Mouse (Mus musculus): ENCODE results near the gene Spred1. TPM values are rescaled to one million over a fixed set of nuclear protein-coding genes. Genes with fewer than 3 reads are reported as not detected.
"Not testable (repeated sequence)": the region's sequence is repeated elsewhere in the genome, so short reads cannot be mapped to it uniquely, and the experiment has no call there.

Gene Spred1
- polyA plus RNA-seq, 1 experiment from 2014 or later: 7.4 TPM

DNA sequence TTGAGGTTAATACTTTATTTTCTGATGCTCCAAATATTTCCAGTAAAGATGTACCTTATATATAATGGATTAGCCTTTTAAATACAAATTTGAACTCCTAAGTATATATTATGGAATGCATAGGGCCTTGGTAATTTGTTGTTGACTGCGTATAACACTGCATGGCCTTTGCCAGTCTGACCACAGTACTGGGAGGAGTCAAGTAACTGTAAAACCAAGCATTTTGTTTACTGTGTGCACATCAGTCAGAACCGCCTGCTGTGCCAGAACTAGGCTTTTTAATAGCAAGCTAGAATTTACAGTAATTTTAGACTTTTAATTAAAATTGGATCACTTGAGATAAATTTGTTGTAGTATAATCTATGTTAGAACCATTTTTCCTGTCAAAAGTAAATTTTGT is 3.7 kb downstream of the Spred1 start:
- no peak for ATAC-seq
- H3K36me3 ChIP-seq (ENCODE audit: control insufficient read depth, insufficient read depth, low read length): no peaks in the 10 kb centered on the region
- H3K4me3 ChIP-seq (ENCODE audit: low read length): no peak overlapping the region
- no peaks in the 10 kb centered on the region for H3K9me3 ChIP-seq (ENCODE audit: control insufficient read depth, low read length)
- WGBS: 66% methylated on average over 2 of the region's 2 CpGs
- peak overlapping the region; percentile 35; the same call in 1 of the 2 replicates for H3K4me2 ChIP-seq (ENCODE audit: low read length)
- H3K27me3 ChIP-seq (replicated peaks; ENCODE audit: control insufficient read depth, insufficient read depth, low read length): no peaks in the 10 kb centered on the region
- H3K4me1 ChIP-seq (ENCODE audit: control insufficient read depth, insufficient read depth, low read depth, low read length): peaks cover 11% of the 10 kb centered on the region
- H3K27ac ChIP-seq (ENCODE audit: low read depth, low read length): no peak overlapping the region
- H3K9ac ChIP-seq (ENCODE audit: low read depth, low read length): no peak overlapping the region

DNA sequence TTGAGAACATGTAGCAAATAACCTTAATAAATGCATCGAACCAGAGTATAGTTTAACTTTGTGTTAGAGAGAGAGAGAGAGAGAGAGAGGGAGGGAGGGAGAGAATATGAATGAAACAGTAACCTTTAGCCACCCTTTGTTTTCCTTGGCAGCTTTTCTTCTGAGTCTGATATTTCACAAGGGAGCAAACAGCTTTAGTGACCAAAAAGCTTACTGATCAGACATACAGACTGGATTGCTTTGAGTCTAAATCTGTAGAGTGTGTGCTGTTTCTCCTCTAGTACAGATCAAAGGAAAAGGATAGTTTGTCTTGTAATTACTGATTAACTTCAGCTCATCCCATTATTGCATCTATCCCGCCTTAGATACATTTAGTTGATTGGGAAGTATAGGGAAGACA is 8.0 kb downstream of the Spred1 start:
- 79% methylated on average over 2 of the region's 2 CpGs for WGBS
- no peak overlapping the region for H3K4me3 ChIP-seq (ENCODE audit: low read length)
- H3K9me3 ChIP-seq (ENCODE audit: control insufficient read depth, low read length): no peaks in the 10 kb centered on the region
- no peak for ATAC-seq
- H3K4me1 ChIP-seq (ENCODE audit: control insufficient read depth, insufficient read depth, low read depth, low read length): peaks cover 8% of the 10 kb centered on the region
- no peak overlapping the region for H3K9ac ChIP-seq (ENCODE audit: low read depth, low read length)
- no peaks in the 10 kb centered on the region for H3K36me3 ChIP-seq (ENCODE audit: control insufficient read depth, insufficient read depth, low read length)
- H3K27ac ChIP-seq (ENCODE audit: low read depth, low read length): no peak overlapping the region
- H3K27me3 ChIP-seq (replicated peaks; ENCODE audit: control insufficient read depth, insufficient read depth, low read length): no peaks in the 10 kb centered on the region
- H3K4me2 ChIP-seq (ENCODE audit: low read length): no peak overlapping the region

DNA sequence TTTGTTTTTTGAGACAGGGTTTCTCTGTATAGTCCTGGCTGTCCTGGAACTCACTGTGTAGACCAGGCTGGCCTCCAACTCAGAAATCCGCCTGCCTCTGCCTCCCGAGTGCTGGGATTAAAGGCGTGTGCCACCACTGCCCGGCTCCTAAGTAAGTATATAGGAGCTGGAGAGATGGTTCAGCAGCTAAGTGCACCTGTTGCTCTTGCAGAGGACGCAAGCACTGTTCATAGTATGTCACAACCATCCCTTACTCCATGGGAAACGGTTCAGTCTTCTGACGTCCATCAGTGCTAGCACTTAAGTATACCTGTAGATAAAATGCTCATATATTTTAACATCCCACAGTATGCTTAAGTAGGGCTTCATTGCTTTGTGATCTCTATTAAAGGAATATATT is 9.9 kb downstream of the Spred1 start:
- not testable (repeated sequence) for H3K9ac ChIP-seq (ENCODE audit: low read depth, low read length); H3K9me3 ChIP-seq (ENCODE audit: control insufficient read depth, low read length); H3K27ac ChIP-seq (ENCODE audit: low read depth, low read length); H3K4me3 ChIP-seq (ENCODE audit: low read length); H3K4me1 ChIP-seq (ENCODE audit: control insufficient read depth, insufficient read depth, low read depth, low read length); H3K27me3 ChIP-seq (replicated peaks; ENCODE audit: control insufficient read depth, insufficient read depth, low read length); H3K4me2 ChIP-seq (ENCODE audit: low read length); H3K36me3 ChIP-seq (ENCODE audit: control insufficient read depth, insufficient read depth, low read length)
- 94% methylated on average over 7 of the region's 7 CpGs for WGBS
- ATAC-seq: peak; percentile 67

DNA sequence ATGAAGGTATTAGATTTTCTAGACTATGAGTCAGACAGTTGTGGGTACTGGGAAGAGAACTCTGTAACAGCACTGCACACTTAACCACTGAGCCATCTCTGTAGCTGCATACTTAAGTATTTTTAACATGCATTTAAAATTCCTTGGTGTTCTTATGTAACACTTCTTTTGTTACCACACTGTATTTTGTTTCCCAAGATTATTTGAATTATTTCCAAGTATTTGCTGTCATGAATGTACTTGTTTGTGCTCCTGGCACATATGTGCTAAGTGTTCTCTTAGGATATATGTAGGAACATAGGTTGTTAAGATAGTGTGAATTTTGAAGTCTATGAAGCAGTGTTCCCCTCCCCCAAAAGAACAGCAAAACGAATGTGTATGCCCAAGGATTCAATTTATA is 10.7 kb downstream of the Spred1 start:
- Histone ChIP-seq H3K27me3 (replicated peaks; ENCODE audit: control insufficient read depth, insufficient read depth, low read length) (no peaks in the 10 kb centered on the region), H3K9ac (ENCODE audit: low read depth, low read length) (no peak overlapping the region), H3K36me3 (ENCODE audit: control insufficient read depth, insufficient read depth, low read length) (no peaks in the 10 kb centered on the region), H3K27ac (ENCODE audit: low read depth, low read length) (no peak overlapping the region), H3K4me2 (ENCODE audit: low read length) (no peak overlapping the region), H3K4me3 (ENCODE audit: low read length) (no peak overlapping the region), H3K4me1 (ENCODE audit: control insufficient read depth, insufficient read depth, low read depth, low read length) (no peaks in the 10 kb centered on the region; the same call in none of the 2 replicates), H3K9me3 (ENCODE audit: control insufficient read depth, low read length) (no peaks in the 10 kb centered on the region)
- ATAC-seq: no peak
- 67% methylated on average over 1 of the region's 1 CpGs for WGBS

DNA sequence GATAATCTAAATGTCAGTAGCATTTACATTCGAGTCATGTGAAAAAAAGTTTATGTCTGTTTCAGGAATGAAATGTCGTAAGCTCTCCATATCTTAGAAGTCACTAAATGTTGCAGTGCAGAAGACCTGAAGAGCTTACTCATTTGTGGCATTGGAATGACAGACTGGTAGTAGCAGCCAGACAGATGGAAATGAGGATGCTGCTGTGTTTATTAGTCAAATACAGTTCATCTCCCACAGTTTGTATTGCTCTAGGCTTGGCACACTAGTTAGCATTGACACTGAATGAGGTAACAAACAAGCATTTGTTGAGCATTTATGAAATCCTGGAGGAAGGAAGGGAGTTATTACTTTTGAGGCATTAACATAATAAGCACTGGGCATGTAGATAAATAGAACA is 12.4 kb downstream of the Spred1 start:
- Histone ChIP-seq H3K36me3 (ENCODE audit: control insufficient read depth, insufficient read depth, low read length) (no peaks in the 10 kb centered on the region), H3K4me2 (ENCODE audit: low read length) (no peak overlapping the region), H3K9ac (ENCODE audit: low read depth, low read length) (no peak overlapping the region), H3K27me3 (replicated peaks; ENCODE audit: control insufficient read depth, insufficient read depth, low read length) (no peaks in the 10 kb centered on the region), H3K27ac (ENCODE audit: low read depth, low read length) (no peak overlapping the region), H3K4me3 (ENCODE audit: low read length) (no peak overlapping the region), H3K9me3 (ENCODE audit: control insufficient read depth, low read length) (no peaks in the 10 kb centered on the region), H3K4me1 (ENCODE audit: control insufficient read depth, insufficient read depth, low read depth, low read length) (no peaks in the 10 kb centered on the region; the same call in 1 of the 2 replicates)
- ATAC-seq: no peak
- 87% methylated on average over 2 of the region's 2 CpGs for WGBS

DNA sequence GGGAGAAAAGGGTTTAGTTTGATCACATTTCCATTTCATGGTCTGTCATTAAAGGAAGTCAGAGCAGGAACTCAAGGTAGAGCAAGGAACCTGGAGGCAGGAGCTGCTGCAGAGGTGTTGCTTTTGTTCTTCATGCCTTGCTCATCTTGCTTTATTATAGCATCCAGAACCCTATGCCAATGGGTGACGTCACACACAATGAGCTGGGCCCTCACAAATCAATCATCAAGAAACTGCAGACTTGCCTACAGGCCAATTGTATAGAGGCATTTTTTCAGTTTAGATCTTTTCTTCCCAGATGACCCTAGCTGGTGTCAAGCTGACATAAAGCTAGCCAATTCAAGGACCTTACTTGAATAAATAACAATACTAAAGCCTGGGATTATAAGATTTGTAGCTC is 16.6 kb downstream of the Spred1 start:
- no peak overlapping the region for H3K4me2 ChIP-seq (ENCODE audit: low read length)
- ATAC-seq: no peak
- no peaks in the 10 kb centered on the region for H3K27me3 ChIP-seq (replicated peaks; ENCODE audit: control insufficient read depth, insufficient read depth, low read length)
- H3K27ac ChIP-seq (ENCODE audit: low read depth, low read length): no peak overlapping the region
- no peak overlapping the region for H3K9ac ChIP-seq (ENCODE audit: low read depth, low read length)
- H3K36me3 ChIP-seq (ENCODE audit: control insufficient read depth, insufficient read depth, low read length): no peaks in the 10 kb centered on the region
- H3K9me3 ChIP-seq (ENCODE audit: control insufficient read depth, low read length): no peaks in the 10 kb centered on the region
- no peak overlapping the region for H3K4me3 ChIP-seq (ENCODE audit: low read length)
- 18% methylated on average over 1 of the region's 1 CpGs for WGBS
- H3K4me1 ChIP-seq (ENCODE audit: control insufficient read depth, insufficient read depth, low read depth, low read length): no peaks in the 10 kb centered on the region

DNA sequence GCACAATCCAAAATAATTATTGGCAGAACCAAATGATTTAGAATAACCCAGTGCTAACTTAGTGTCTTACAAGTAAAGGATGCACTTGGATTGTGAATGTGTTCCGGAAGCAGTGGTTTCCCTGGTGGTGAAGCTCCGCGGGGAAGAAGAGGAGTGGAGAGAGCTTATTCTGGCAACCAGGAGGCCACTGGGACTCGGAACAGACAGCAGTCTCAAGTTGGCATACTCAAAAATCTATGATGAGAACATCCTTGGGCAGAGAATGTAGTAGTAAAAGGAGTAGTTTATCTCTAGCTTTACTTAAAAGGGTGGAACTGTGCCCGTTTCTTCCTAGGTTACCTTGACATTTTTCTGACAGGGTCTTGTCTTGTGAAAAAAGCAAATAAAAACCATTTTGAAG is 17.8 kb downstream of the Spred1 start:
- Histone ChIP-seq H3K27me3 (replicated peaks; ENCODE audit: control insufficient read depth, insufficient read depth, low read length) (no peaks in the 10 kb centered on the region), H3K9ac (ENCODE audit: low read depth, low read length) (no peak overlapping the region), H3K27ac (ENCODE audit: low read depth, low read length) (no peak overlapping the region), H3K9me3 (ENCODE audit: control insufficient read depth, low read length) (no peaks in the 10 kb centered on the region), H3K4me2 (ENCODE audit: low read length) (no peak overlapping the region), H3K4me1 (ENCODE audit: control insufficient read depth, insufficient read depth, low read depth, low read length) (no peaks in the 10 kb centered on the region), H3K4me3 (ENCODE audit: low read length) (no peak overlapping the region), H3K36me3 (ENCODE audit: control insufficient read depth, insufficient read depth, low read length) (no peaks in the 10 kb centered on the region)
- 78% methylated on average over 5 of the region's 5 CpGs for WGBS
- ATAC-seq: no peak

DNA sequence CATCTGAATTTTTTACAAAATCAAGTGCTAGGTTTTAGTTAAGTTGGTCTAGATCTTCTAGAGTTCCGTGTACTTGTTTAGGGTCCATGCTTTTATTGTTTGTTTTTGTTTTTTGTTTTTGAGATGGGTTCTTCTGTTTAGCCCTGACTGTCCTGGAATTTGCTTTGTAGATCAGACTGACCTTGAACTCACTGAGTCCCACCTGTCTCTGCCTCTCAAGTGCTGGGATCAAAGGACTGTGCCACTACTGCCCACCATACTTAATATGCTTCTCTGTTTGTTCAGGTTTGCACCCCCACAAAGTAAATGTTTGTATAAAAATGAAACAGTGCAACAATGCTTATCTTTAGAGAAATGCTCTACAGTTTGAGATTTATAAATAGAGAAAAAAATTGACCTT is 18.8 kb downstream of the Spred1 start:
- no peaks in the 10 kb centered on the region for H3K4me1 ChIP-seq (ENCODE audit: control insufficient read depth, insufficient read depth, low read depth, low read length)
- H3K27me3 ChIP-seq (replicated peaks; ENCODE audit: control insufficient read depth, insufficient read depth, low read length): no peaks in the 10 kb centered on the region
- no peak overlapping the region for H3K9ac ChIP-seq (ENCODE audit: low read depth, low read length)
- no peak for ATAC-seq
- H3K27ac ChIP-seq (ENCODE audit: low read depth, low read length): no peak overlapping the region
- no peak overlapping the region for H3K4me3 ChIP-seq (ENCODE audit: low read length)
- no peak overlapping the region for H3K4me2 ChIP-seq (ENCODE audit: low read length)
- H3K36me3 ChIP-seq (ENCODE audit: control insufficient read depth, insufficient read depth, low read length): no peaks in the 10 kb centered on the region
- no peaks in the 10 kb centered on the region for H3K9me3 ChIP-seq (ENCODE audit: control insufficient read depth, low read length)
- WGBS: 94% methylated on average over 1 of the region's 1 CpGs

DNA sequence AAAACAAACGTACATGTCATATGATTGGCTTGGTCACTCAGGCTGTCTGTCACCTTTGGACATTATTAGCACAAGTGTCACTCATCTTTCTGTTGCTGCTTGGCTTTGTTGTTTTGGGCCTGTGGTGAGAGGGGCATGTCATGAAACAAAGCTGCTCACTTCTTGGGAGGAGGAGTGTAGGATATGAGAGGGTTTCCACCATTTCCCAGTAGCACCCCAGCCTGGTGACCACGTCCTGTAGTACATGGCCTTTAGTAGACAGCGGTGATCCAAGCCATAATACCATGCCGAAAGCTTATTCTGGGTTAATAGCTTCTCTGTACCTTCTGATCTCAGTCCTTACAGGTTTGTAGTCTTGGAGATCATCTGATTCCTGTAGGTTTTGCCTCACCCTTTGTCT is 21.9 kb downstream of the Spred1 start:
- Histone ChIP-seq H3K27me3 (replicated peaks; ENCODE audit: control insufficient read depth, insufficient read depth, low read length) (no peaks in the 10 kb centered on the region), H3K4me2 (ENCODE audit: low read length) (no peak overlapping the region), H3K27ac (ENCODE audit: low read depth, low read length) (no peak overlapping the region), H3K4me3 (ENCODE audit: low read length) (no peak overlapping the region), H3K9ac (ENCODE audit: low read depth, low read length) (no peak overlapping the region), H3K36me3 (ENCODE audit: control insufficient read depth, insufficient read depth, low read length) (no peaks in the 10 kb centered on the region), H3K9me3 (ENCODE audit: control insufficient read depth, low read length) (no peaks in the 10 kb centered on the region), H3K4me1 (ENCODE audit: control insufficient read depth, insufficient read depth, low read depth, low read length) (no peaks in the 10 kb centered on the region)
- no peak for ATAC-seq
- whole genome bisulfite sequencing: 90% methylated on average over 4 of the region's 4 CpGs

DNA sequence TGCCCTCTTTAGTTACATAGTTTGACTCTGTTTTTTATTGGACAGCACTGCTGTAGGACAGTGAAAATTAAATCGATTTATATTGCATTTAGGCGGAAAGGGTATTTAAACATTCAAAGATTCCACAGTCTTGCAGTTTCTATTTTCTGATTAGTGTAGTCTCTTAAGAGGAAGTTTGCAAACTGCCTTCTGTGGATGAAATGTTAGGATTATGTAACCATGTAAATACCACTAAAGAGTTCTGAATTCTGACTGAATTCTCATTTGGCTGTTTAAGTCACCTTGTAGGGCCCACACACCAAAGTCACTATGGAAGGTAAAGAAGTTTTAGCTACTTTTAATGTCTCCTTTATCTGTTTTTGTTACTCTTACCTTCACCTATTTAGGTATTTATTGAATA is 24.9 kb downstream of the Spred1 start:
- Histone ChIP-seq H3K9me3 (ENCODE audit: control insufficient read depth, low read length) (no peaks in the 10 kb centered on the region), H3K4me2 (ENCODE audit: low read length) (no peak overlapping the region), H3K4me1 (ENCODE audit: control insufficient read depth, insufficient read depth, low read depth, low read length) (no peaks in the 10 kb centered on the region), H3K9ac (ENCODE audit: low read depth, low read length) (no peak overlapping the region), H3K27me3 (replicated peaks; ENCODE audit: control insufficient read depth, insufficient read depth, low read length) (no peaks in the 10 kb centered on the region), H3K36me3 (ENCODE audit: control insufficient read depth, insufficient read depth, low read length) (no peaks in the 10 kb centered on the region), H3K27ac (ENCODE audit: low read depth, low read length) (no peak overlapping the region), H3K4me3 (ENCODE audit: low read length) (no peak overlapping the region)
- 89% methylated on average over 2 of the region's 2 CpGs for WGBS
- no peak for ATAC-seq
